13 mouse cellular contexts compared by ENCODE assay signal in the genomic region with DNA sequence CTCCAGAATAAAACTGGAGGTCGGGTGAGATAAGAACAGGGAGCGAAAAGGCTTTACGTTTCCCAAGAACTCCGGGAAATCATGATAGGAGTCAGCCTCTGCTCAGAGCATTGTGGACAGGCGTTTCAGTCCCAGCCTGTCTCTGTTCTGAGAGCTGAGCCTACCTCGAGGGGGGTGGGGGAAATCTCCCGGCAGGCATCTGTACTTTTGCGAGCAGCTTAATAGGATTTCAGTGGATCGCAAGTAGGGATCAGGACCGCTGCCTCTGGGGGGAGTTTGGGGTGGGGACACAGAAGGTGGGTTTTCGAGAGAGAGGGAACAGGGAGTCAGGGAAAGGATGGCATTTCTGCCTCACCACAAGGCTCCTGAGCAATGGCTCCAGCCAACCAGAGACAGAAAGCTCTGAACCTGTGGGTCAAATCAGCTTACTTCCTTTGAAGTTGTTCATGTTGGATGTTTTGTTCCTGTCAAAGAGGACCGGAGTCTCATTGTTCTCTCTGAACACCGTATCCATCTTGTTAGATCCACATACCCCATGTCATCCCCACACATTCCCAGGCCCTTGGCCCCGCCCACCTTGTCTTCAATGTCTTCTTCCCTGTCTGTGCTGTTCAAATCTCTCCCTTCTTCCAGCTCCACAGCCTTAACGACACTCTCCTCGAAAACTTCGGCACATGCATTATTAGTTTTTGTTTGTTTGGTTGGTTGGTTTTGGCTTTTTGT.
DNase-seq lines count a peak whose midpoint lies in the region; ATAC-seq and TF ChIP-seq lines count a peak whose summit lies in the region.
"Had no signal": no experiment of that assay in that cellular context is flagged by ENCODE, and none has a peak within 500 bp of the region (broad histone marks: within the 10 kb centered on the region; RNA-seq: fewer than 3 reads in every experiment).

No protein-coding gene starts in this region.

- no peaks in the 10 kb centered on the region for H3K36me3 ChIP-seq in midbrain, embryonic 10.5 days
- H3K36me3 ChIP-seq in midbrain, postnatal 0 days (ENCODE audit: insufficient read depth, low read length), result no peaks in the 10 kb centered on the region
- no peaks in the 10 kb centered on the region for H3K36me3 ChIP-seq in forebrain, embryonic 13.5 days (ENCODE audit: poor library complexity, severe bottlenecking)
- no peaks in the 10 kb centered on the region for H3K36me3 ChIP-seq in midbrain, embryonic 13.5 days
- H3K36me3 ChIP-seq: heart, embryonic 15.5 days had no signal

- H3K4me1 ChIP-seq in midbrain, embryonic 10.5 days, result peaks cover 26% of the 10 kb centered on the region
- H3K4me1 ChIP-seq in midbrain, postnatal 0 days (ENCODE audit: insufficient read depth, low read length), result no peaks in the 10 kb centered on the region
- 0 out of 2 replicates have a peak, but pooled peaks cover 4% of the 10 kb centered on the region for H3K4me1 ChIP-seq in forebrain, embryonic 13.5 days
- peaks cover 15% of the 10 kb centered on the region for H3K4me1 ChIP-seq in midbrain, embryonic 13.5 days (replicated peaks)
- H3K4me1 ChIP-seq: heart, embryonic 15.5 days had no signal

- DNase-seq in midbrain, embryonic 10.5 days (ENCODE audit: low spot score), result peak; percentile 58
- no peak for DNase-seq in midbrain, postnatal 0 days (ENCODE audit: low spot score)
- peak; percentile 49 for DNase-seq in retina, postnatal 7 days (ENCODE audit: low read depth, low spot score)
- no peak for DNase-seq in layer of hippocampus, adult 11-12 months (ENCODE audit: low spot score)
- DNase-seq in lung, postnatal 36 days, result no peak
- DNase-seq in adrenal gland, postnatal 10 days, result no peak
- DNase-seq: cerebellum, postnatal 25 days; left cerebral cortex, postnatal 4 days had no signal

- WGBS in midbrain, embryonic 10.5 days, result 18% methylated on average over 17 of the region's 17 CpGs
- WGBS in midbrain, postnatal 0 days, result 10% methylated on average over 17 of the region's 17 CpGs
- WGBS in forebrain, embryonic 13.5 days, result 15% methylated on average over 17 of the region's 17 CpGs
- 9% methylated on average over 17 of the region's 17 CpGs for WGBS in midbrain, embryonic 13.5 days

- H3K9me3 ChIP-seq in midbrain, embryonic 10.5 days (replicated peaks), result no peaks in the 10 kb centered on the region
- no peaks in the 10 kb centered on the region for H3K9me3 ChIP-seq in midbrain, postnatal 0 days (ENCODE audit: low read length)
- no peaks in the 10 kb centered on the region for H3K9me3 ChIP-seq in forebrain, embryonic 13.5 days (replicated peaks)
- H3K9me3 ChIP-seq in midbrain, embryonic 13.5 days, result no peaks in the 10 kb centered on the region
- H3K9me3 ChIP-seq: heart, embryonic 15.5 days had no signal

- no peak for TF ChIP-seq CTCF in midbrain, postnatal 0 days (IDR thresholded peaks at IDR 0.05)

- H3K9ac ChIP-seq in midbrain, postnatal 0 days (replicated peaks; ENCODE audit: low read length, poor library complexity, severe bottlenecking), result no peak overlapping the region
- no peak overlapping the region for H3K9ac ChIP-seq in forebrain, embryonic 13.5 days
- H3K9ac ChIP-seq in midbrain, embryonic 13.5 days (replicated peaks), result no peak overlapping the region
- H3K9ac ChIP-seq: heart, embryonic 15.5 days had no signal

- no peak for ATAC-seq in midbrain, postnatal 0 days (ENCODE audit: low FRiP score)
- ATAC-seq in forebrain, embryonic 13.5 days, result no peak
- ATAC-seq in midbrain, embryonic 13.5 days, result no peak
- ATAC-seq: intestine, embryonic 16.5 days; lung, postnatal 0 days had no signal

- H3K27ac ChIP-seq in midbrain, embryonic 10.5 days (replicated peaks), result peak overlapping the region; percentile 63; the same call in 1 of the 2 replicates
- no peak overlapping the region for H3K27ac ChIP-seq in midbrain, postnatal 0 days (ENCODE audit: low read depth, low read length)
- no peak overlapping the region for H3K27ac ChIP-seq in forebrain, embryonic 13.5 days
- 0 out of 2 replicates have a peak overlapping the region, but pooled peaks have one; percentile 20 for H3K27ac ChIP-seq in midbrain, embryonic 13.5 days
- H3K27ac ChIP-seq: heart, embryonic 15.5 days had no signal

- no peak overlapping the region for H3K4me2 ChIP-seq in midbrain, postnatal 0 days (ENCODE audit: low read depth, low read length, poor library complexity, severe bottlenecking)
- peak overlapping the region; percentile 32 for H3K4me2 ChIP-seq in forebrain, embryonic 13.5 days
- peak overlapping the region; percentile 42 for H3K4me2 ChIP-seq in midbrain, embryonic 13.5 days (replicated peaks)
- H3K4me2 ChIP-seq: heart, embryonic 15.5 days had no signal

- H3K4me3 ChIP-seq in midbrain, embryonic 10.5 days, result peak overlapping the region; percentile 40
- no peak overlapping the region for H3K4me3 ChIP-seq in midbrain, postnatal 0 days (ENCODE audit: low read depth, low read length)
- no peak overlapping the region for H3K4me3 ChIP-seq in forebrain, embryonic 13.5 days
- H3K4me3 ChIP-seq in midbrain, embryonic 13.5 days (replicated peaks), result peak overlapping the region; percentile 12; the same call in 1 of the 2 replicates
- H3K4me3 ChIP-seq: heart, embryonic 15.5 days had no signal

- H3K27me3 ChIP-seq in midbrain, embryonic 10.5 days (ENCODE audit: low read depth, poor library complexity, severe bottlenecking), result peaks cover 82% of the 10 kb centered on the region
- H3K27me3 ChIP-seq in midbrain, postnatal 0 days (ENCODE audit: insufficient read depth, low read length), result no peaks in the 10 kb centered on the region
- H3K27me3 ChIP-seq in forebrain, embryonic 13.5 days, result no peaks in the 10 kb centered on the region; the same call in 1 of the 2 replicates
- H3K27me3 ChIP-seq in midbrain, embryonic 13.5 days, result peaks cover 12% of the 10 kb centered on the region

Comparison
In these comparisons a context has a peak if more than half of its experiments do, and no peak if none do; other contexts are left out.
1. DNase-seq: peak in midbrain, embryonic 10.5 days (single experiment) and retina, postnatal 7 days (single experiment); none in midbrain, postnatal 0 days (single experiment), layer of hippocampus, adult 11-12 months (single experiment), lung, postnatal 36 days (single experiment) and adrenal gland, postnatal 10 days (single experiment).
2. H3K27ac ChIP-seq: peak in midbrain, embryonic 10.5 days (single experiment) and midbrain, embryonic 13.5 days (single experiment); none in midbrain, postnatal 0 days (single experiment) and forebrain, embryonic 13.5 days (single experiment).
3. H3K4me3 ChIP-seq: peak in midbrain, embryonic 10.5 days (single experiment) and midbrain, embryonic 13.5 days (single experiment); none in midbrain, postnatal 0 days (single experiment) and forebrain, embryonic 13.5 days (single experiment).